Mouse (Mus musculus) liver, embryonic 14.5 days (tissue): Measurements from ENCODE around the gene Rpl6.

Experiments
- CTCF ChIP-seq: IDR thresholded peaks from 2 replicates; pipeline ENCODE4 v1.5.1; 2016; ENCODE audit warnings: antibody characterized with exemption, low read depth, control low read depth
- EP300 ChIP-seq: IDR thresholded peaks from 2 replicates; pipeline ENCODE4 v1.6.1; 2016; ENCODE audit warnings: antibody characterized with exemption, low read depth

DNA sequence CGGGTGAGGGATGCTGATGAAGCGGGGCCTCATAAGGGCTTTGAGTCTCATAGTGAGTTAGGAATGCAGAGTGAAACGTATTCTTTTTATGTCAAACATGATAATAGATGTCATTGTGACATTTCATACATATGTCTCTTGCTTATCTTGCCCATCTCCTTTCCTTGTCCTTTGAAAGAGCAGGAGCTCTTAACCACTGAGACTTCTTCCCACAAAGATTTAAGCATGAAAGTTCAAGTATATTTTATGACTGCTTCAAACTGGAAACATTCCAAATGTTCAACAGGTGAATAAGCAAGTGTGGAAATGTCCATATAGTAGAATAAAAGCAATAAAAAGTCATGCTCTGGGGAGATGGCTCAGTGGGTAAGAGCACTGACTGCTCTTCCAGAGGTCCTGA lies 22.1 kb downstream of the Rpl6 start:
- TF ChIP-seq CTCF (no peak), EP300 (no peak)
